Mouse (Mus musculus) brain, embryonic 14.5 days (tissue): ENCODE data around the gene U2af1.

ENCODE experiments used
- CTCF ChIP-seq: fragments of 200-500 bp; IDR thresholded peaks from 2 replicates; pipeline ENCODE4 v1.5.1; 2012; ENCODE audit warnings: inconsistent platforms, mild to moderate bottlenecking, moderate library complexity, borderline replicate concordance; ENCODE audit not compliant: insufficient read depth, insufficient read length; ENCODE audit errors: extremely low read depth
- POLR2A ChIP-seq: fragments of 200-500 bp; IDR thresholded peaks from 2 replicates; pipeline ENCODE4 v1.6.1; 2012; ENCODE audit warnings: mild to moderate bottlenecking, inconsistent platforms, borderline replicate concordance; ENCODE audit not compliant: poor library complexity, insufficient read depth, insufficient read length, severe bottlenecking; ENCODE audit errors: extremely low read depth

- TF ChIP-seq CTCF: no peak
- TF ChIP-seq POLR2A: no peak
These were observed 2.0 kb downstream of the U2af1 start for GRCm38 (mm10) chr17:31656682-31657081.
